Mouse (Mus musculus): ENCODE measurements around the gene Rag2. TPM values are rescaled to one million over a fixed set of nuclear protein-coding genes. Genes with fewer than 3 reads are reported as not detected.

Rag2 gene
- polyA plus RNA-seq, 1 experiment from 2014 or later = not detected

- 21% methylated on average over 9 of the region's 9 CpGs for WGBS
- no peaks in the 10 kb centered on the region for H3K27me3 ChIP-seq
- peak; percentile 75 for ATAC-seq (ENCODE audit: low FRiP score, low read depth)
These were observed 40.7 kb downstream of the Rag2 start for GRCm38 (mm10) chr2:101665058-101665702.

GRCm38 (mm10) chr2:101665703-101666092 lies 41.2 kb downstream of the Rag2 start:
- ATAC-seq (ENCODE audit: low FRiP score, low read depth) = 0 out of 2 replicates have a peak, but pooled peaks have one; percentile 15
- WGBS = 79% methylated on average over 3 of the region's 3 CpGs
- Histone ChIP-seq H3K4me3 (no peak overlapping the region), H3K9me3 (no peaks in the 10 kb centered on the region), H3K27me3 (no peaks in the 10 kb centered on the region), H3K27ac (no peak overlapping the region), H3K9ac (no peak overlapping the region), H3K4me1 (no peaks in the 10 kb centered on the region), H3K4me2 (replicated peaks) (no peak overlapping the region), H3K36me3 (no peaks in the 10 kb centered on the region)

More at GRCm38 (mm10) chr2:101665058-101665702, 40.7 kb downstream of the Rag2 start:
- Histone ChIP-seq H3K36me3 (no peaks in the 10 kb centered on the region), H3K4me2 (replicated peaks) (no peak overlapping the region), H3K27ac (no peak overlapping the region), H3K4me1 (no peaks in the 10 kb centered on the region), H3K4me3 (no peak overlapping the region), H3K9ac (no peak overlapping the region), H3K9me3 (no peaks in the 10 kb centered on the region)

GRCm38 (mm10) chr2:101668751-101669150 lies 44.2 kb downstream of the Rag2 start:
- Histone ChIP-seq H3K4me3 (no peak overlapping the region), H3K9me3 (no peaks in the 10 kb centered on the region), H3K36me3 (no peaks in the 10 kb centered on the region), H3K27ac (no peak overlapping the region), H3K4me1 (no peaks in the 10 kb centered on the region), H3K27me3 (no peaks in the 10 kb centered on the region), H3K4me2 (replicated peaks) (no peak overlapping the region), H3K9ac (no peak overlapping the region)
- WGBS = 84% methylated on average over 3 of the region's 3 CpGs
- ATAC-seq (ENCODE audit: low FRiP score, low read depth) = no peak

DNA sequence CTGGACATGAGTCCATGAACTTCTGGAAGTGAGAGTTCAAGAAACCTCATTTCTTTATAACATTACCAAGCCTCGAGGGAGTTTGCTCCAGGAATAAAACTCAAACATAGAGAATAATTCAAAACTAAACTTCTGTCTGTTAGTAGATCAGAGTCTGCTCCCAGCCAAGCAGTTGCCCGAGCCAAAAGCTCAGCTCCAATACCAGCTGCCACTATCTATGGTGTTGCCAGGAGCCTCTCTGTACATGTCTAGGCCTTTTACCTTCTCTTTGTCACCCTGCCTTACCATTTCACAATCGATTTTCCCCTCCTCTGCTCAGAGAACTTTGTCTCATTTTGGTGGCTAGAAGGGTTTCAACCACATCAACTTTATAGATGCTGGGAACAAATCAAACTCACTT lies 49.0 kb downstream of the Rag2 start:
- Histone ChIP-seq H3K9ac (no peak overlapping the region), H3K4me2 (replicated peaks) (no peak overlapping the region), H3K27ac (no peak overlapping the region), H3K4me3 (no peak overlapping the region), H3K36me3 (no peaks in the 10 kb centered on the region), H3K4me1 (no peaks in the 10 kb centered on the region), H3K27me3 (peaks cover 7% of the 10 kb centered on the region), H3K9me3 (no peaks in the 10 kb centered on the region)
- whole genome bisulfite sequencing = 76% methylated on average over 3 of the region's 3 CpGs
- no peak for ATAC-seq (ENCODE audit: low FRiP score, low read depth)

GRCm38 (mm10) chr2:101678236-101679021 lies 53.9 kb downstream of the Rag2 start, which contains the start of gene Traf6:
TSS of gene Traf6 (plus strand) at chr2:101678429.
- Histone ChIP-seq H3K36me3 (no peaks in the 10 kb centered on the region; the same call in 1 of the 2 replicates), H3K9ac (peak within 1 kb of the TSS; percentile 94), H3K4me2 (replicated peaks) (peak within 1 kb of the TSS; percentile 87), H3K9me3 (no peaks in the 10 kb centered on the region), H3K4me1 (peaks cover 11% of the 10 kb centered on the region), H3K27me3 (peaks cover 7% of the 10 kb centered on the region), H3K27ac (no peak within 1 kb of the TSS), H3K4me3 (peak within 1 kb of the TSS; percentile 99)
- peak; percentile 91 for ATAC-seq (ENCODE audit: low FRiP score, low read depth)
- WGBS = under 1% methylated on average over 68 of the region's 68 CpGs

DNA sequence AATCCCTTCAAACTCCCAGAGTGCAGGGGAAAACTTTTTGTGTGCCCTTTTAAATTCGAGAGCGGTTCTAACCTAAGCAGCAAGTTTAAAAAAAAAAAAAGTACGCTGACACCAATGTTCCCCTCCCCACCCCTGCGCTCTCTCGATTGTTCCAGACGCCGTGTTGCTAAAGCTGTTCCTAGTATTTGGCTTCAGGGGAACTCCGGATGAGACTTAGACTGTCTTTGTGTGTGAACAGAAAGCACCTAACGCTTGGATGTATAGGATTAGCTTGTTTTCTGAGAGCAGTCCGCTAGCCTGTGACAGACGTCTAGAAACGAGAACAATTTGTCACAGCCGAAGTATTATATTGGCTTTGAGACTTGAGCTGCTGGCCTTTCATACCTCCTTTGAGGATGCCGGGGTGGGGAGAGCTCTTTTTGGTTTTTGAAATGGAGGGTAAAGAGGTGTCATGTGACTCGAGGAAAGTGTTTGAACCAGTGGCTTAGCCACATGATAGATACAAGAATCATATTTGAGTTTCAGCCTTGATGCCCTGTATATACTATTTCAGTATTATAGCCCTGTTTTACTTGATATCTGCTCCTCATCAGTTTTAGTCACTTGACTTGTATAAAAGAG lies 54.8 kb downstream of the Rag2 start:
- H3K36me3 ChIP-seq = peaks cover under 1% of the 10 kb centered on the region; the same call in 1 of the 2 replicates
- H3K27ac ChIP-seq = no peak overlapping the region
- peaks cover 11% of the 10 kb centered on the region for H3K4me1 ChIP-seq
- WGBS = 4% methylated on average over 15 of the region's 15 CpGs
- H3K4me3 ChIP-seq = peak overlapping the region; percentile 99
- peak overlapping the region; percentile 94 for H3K9ac ChIP-seq
- peak overlapping the region; percentile 87 for H3K4me2 ChIP-seq (replicated peaks)
- no peaks in the 10 kb centered on the region for H3K9me3 ChIP-seq
- peaks cover 7% of the 10 kb centered on the region for H3K27me3 ChIP-seq
- no peak for ATAC-seq (ENCODE audit: low FRiP score, low read depth)

Other genes with a start within 250 kb of the Rag2 start
- gene Rag1, start 24.8 kb downstream of the Rag2 start, polyA plus RNA-seq (2015; fragmentation: Nextera tagmentation; extraction: Ambion mirVana) = 0.17 and 0.19 TPM in 2 replicates
- gene B230118H07Rik, start 24.8 kb downstream of the Rag2 start, polyA plus RNA-seq (2015; fragmentation: Nextera tagmentation; extraction: Ambion mirVana) = 61.4 and 63.0 TPM in 2 replicates
- gene Traf6, start 53.7 kb downstream of the Rag2 start, polyA plus RNA-seq (2015; fragmentation: Nextera tagmentation; extraction: Ambion mirVana) = 8.0 and 9.3 TPM in 2 replicates